Mouse (Mus musculus): ENCODE results near the gene 1810009A15Rik.
"Not testable (repeated sequence)": the region's sequence is repeated elsewhere in the genome, so short reads cannot be mapped to it uniquely, and the experiment has no call there.

Gene 1810009A15Rik

DNA sequence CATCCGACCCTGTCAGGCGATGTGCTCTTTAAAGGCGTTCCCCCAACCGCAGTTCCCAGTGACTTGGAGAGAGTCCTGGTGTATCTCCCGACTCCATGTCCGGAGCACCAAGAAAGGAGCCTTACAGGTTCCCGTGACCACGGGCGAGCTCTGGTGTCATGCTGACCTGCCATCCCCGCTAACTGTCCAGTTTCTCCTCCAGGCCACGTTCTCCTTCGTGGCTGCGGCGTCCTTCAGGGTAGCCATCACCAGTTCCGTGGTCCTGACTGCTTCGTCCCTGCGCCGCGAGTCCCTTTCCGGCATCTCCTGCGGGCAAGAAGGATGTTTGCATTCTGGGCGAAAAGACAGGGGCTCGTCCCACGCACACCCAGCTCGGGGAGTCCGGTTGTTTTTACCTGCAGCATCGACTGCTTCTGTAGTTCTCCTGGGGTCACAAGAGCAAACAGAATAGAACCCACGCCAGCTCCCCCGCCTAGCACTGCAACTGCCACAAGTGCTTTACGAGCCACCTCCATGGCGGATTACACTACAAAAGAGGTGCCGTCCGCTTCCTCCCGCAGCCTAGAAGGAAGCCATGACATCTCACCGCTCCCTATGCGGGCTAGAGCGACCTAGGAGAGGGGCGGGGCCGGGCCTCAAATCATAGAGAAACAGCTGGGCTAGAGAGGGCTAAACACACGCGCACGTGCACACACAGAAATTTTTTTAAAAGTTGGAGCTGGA lies 8.2 kb upstream of the 1810009A15Rik start, which contains the start of gene Uqcc3:
Gene Uqcc3 (minus strand): TSS at position 613 of the 723 bp plus-strand sequence.
- DNase-seq: peak; percentile 84 to 89

GRCm38 (mm10) chr19:8881034-8881392 lies 7.6 kb upstream of the 1810009A15Rik start:
- DNase-seq: no peak

- DNase-seq: no peak
Observed at GRCm38 (mm10) chr19:8883616-8884015, 5.0 kb upstream of the 1810009A15Rik start, which contains the start of the genes Lbhd1 and Gm49403. Gene Lbhd1 (plus strand): TSS chr19:8883732. Gene Gm49403 (plus strand): TSS chr19:8883930.

DNA sequence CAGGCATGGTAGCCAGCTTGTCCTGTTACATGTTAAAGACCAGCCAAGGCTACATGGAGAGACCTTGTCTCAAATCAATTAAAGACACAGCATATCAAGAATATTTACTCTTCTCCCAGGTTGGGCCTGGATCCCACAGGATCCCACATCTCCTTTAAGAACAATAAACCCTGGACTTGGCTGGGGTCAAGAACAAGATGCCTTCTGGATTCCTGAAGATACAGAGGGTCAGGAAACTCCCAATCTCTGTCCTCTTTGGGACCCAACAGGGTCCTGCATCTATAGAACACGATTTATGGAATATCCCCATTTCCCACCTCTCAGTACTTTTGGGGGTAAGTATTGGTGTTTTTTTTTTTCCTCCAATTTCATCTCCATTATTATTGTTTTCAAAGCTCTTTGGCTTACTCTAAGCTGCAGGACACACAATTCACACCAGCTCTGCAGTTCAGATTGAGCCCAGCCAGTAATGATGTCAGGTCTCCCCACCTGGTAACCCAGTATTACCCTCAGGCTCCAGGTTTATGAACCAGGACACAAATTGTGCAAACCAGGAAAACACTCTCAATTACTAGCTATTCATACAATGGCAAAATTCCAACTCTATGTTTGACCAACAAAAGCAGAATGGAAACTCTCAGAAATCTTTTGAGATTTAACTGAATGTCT lies 1.6 kb upstream of the 1810009A15Rik start:
- no peak for DNase-seq

DNA sequence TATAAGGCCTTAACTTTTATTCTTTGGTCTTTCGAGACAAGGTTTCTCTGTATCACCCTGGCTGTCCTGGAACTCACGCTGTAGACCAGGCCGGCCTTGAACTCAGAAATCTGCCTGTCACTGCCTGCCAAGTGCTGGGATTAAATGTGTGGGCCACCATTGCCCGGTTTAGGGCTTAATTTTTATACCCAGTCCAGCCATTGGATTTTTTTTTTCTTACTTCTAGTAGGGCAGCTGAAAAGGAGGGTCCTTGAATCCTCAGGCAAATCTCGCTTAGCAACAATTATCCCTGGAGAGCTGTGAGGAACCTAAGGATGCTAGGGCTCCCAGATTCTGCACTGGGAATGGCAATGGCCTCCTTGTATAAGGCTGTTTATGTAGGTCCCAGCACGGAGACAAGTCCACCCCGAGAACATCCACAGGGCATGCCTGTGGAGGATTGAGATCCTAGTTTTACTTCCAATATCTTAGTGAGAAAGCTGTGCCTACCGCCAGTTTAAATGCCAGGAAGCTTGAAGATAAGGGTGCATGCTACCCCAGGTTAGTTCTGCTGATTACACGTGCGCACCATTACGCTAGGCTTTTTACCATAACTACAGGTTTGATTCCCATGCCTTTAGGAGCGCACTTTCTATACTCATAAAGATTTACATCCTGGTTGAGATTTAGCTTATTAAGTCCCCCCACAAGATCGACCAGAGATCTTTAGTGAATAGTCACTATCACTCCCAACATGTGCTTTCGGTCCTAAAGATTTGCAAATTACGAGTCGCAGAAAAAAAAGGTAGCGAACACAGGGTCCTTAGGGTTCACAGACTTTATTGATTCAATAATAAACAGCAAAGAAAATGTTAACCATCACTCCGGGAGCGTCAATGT lies 829 bp upstream of the 1810009A15Rik start:
- no peak for DNase-seq

DNA sequence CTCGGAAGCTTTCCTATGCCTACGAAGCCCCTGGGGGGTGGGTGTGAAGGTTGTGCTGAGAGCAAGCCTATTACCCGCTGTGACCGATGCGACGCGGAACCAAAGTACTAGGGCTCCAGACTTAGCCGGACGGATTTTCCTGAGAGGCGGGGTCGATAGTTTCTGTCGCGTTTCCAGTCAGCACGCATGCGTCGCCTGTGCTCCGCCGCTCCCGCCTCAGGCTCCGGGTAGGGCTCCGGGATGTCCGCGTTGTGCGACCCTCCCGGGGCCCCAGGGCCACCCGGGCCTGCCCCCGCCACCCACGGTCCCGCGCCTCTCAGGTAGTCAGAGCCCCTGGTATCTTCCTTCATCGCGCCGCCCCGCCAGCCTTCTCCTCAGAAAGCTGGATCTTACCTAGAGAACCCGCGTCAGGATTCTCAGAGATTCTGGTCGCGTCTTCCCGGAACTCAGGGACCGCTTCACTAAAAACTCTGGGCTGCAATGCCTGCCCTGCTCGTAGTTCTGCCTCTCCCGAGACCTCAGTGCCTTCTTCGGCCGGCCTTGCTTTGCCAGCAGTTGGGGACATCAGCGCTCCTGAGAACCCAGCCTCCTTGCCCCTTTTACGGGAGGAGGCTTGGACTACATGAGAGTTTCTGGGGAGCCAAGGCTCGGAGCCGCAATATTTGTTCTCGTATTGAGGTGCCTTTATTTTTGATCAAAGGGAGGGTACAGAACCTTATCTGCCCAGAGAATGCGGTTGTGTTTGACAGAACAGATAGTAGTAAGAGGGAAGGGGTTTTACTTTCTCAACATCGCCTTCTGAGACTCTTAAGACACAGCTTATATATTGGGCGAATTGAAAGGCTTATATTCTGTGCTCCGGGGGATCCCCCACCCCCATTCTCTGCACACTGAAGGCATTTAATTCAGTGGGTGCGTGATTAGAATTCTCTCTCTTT lies 4.4 kb downstream of the 1810009A15Rik start, which contains the start of gene Ints5:
Gene Ints5 (plus strand): TSS at position 177 of the 938 bp plus-strand sequence.
- DNase-seq: peak; percentile 68 to 79

GRCm38 (mm10) chr19:8895397-8895960 lies 6.8 kb downstream of the 1810009A15Rik start:
- no peak for DNase-seq

- DNase-seq: not testable (repeated sequence)
Observed at GRCm38 (mm10) chr19:8896231-8896630, 7.6 kb downstream of the 1810009A15Rik start.

DNA sequence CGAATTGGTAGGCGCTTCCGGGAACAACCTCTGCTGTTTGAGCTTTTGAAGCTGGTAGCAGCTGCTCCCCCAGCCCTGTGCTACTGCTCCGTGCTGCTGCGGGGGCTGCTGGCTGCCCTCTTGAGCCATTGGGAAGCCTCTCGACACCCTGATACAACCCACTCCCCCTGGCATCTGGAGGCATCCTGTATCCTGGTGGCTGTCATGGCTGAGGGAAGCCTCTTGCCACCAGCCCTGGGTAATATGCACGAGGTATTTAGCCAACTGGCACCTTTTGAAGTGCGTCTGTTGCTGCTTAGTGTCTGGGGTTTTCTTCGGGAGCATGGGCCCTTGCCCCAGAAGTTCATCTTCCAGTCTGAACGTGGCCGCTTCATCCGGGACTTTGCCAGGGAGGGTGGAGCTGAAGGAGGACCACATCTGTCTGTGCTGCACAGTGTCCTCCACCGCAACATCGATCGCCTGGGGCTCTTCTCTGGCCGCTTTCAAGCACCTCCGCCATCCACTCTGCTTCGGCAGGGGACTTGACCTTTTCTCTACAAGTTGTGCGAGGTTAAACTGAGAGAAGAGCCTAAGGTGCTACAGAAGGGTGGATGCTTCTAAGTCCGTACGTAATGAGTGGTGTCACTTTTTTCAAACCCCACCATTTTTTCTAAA lies 8.7 kb downstream of the 1810009A15Rik start:
- peak in 1 of 2 experiments; percentile 31 for DNase-seq

DNA sequence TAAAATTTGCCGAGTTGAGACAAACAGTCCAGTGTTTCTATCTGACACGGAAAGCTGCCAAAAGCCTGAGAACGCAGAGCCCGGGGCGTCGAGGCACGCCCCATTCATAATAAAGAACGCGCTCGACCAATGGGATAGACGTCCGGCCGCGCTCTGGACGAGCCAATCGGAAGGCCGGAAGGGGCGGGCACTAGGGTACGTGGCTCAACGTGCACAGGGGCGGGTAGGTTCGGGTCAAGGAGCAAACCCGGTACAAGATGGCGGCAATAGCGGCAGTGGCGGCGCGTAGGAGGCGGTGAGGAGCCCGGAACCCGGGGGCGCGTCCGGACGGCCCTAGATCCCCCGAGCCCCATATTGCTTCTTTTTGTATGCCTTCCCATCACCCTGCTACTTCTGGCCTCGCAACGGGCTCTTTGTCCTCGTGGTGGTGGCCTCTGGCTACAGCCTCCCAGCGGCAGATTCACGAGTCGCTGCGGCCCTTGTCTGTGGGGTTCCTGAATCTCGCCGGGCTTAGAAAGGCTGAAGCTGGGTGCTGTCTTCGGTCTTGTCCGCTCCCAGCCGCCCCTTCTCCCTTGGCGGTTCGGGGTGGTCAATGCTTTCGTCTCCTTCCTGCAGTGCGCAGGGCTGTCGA lies 9.3 kb downstream of the 1810009A15Rik start, which contains the start of gene Ganab:
Gene Ganab (plus strand): TSS at position 207 of the 631 bp plus-strand sequence.
- DNase-seq: peak; percentile 92 to 95

DNA sequence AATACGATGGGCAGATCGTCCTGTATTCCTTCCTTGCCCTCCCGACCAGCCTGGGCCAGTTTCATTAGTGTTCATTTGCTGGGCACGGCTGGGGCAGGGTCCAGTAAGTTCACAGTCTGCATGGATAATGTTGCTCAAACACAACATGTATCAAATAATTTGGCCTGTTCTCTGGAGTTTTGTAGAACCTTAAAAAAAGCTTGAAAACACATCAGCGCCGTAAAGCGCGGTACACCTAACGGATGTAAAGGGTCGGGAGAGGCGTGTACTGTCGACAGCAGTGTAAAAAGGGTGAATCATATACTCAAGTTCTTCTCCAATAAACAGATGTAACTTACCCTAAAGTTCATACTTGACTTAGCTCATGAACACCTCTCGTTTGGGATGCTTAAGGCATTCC lies 9.9 kb downstream of the 1810009A15Rik start:
- DNase-seq: no peak

- DNase-seq: no peak
Observed at GRCm38 (mm10) chr19:8899079-8899478, 10.4 kb downstream of the 1810009A15Rik start.

- DNase-seq: no peak
Observed at GRCm38 (mm10) chr19:8903412-8903811, 14.8 kb downstream of the 1810009A15Rik start.

GRCm38 (mm10) chr19:8908531-8908930 lies 19.9 kb downstream of the 1810009A15Rik start:
- no peak for DNase-seq

- no peak for DNase-seq
Observed at GRCm38 (mm10) chr19:8911810-8912209, 23.2 kb downstream of the 1810009A15Rik start.

GRCm38 (mm10) chr19:8914212-8914611 lies 25.6 kb downstream of the 1810009A15Rik start:
- DNase-seq: no peak

- DNase-seq: no peak
Observed at GRCm38 (mm10) chr19:8919000-8919399, 30.3 kb downstream of the 1810009A15Rik start.

DNA sequence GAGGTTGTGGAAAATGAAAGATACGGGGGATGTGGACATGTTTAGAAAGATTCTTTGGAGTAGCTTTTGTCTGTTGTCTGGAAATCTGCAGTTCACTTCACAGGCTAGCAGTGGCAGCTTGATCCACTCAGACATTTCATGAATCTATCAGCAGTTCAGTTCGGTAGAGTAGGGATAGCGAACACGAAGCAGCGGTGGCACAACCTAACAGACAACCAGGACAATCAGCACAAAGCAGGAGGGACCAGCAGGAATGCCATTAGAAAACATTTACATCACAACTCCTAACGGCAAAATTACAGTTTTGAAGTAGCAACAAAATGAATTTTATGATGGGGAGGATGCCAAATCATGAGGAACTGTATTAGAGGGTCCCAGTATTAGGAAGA lies 31.0 kb downstream of the 1810009A15Rik start:
- no peak for DNase-seq

GRCm38 (mm10) chr19:8920073-8920736 lies 31.6 kb downstream of the 1810009A15Rik start, which contains the start of gene B3gat3:
Gene B3gat3 (plus strand): TSS chr19:8920374.
- peak; percentile 78 to 81 for DNase-seq
